Mouse (Mus musculus): ENCODE data around the gene Aff2.

The Aff2 gene

DNA sequence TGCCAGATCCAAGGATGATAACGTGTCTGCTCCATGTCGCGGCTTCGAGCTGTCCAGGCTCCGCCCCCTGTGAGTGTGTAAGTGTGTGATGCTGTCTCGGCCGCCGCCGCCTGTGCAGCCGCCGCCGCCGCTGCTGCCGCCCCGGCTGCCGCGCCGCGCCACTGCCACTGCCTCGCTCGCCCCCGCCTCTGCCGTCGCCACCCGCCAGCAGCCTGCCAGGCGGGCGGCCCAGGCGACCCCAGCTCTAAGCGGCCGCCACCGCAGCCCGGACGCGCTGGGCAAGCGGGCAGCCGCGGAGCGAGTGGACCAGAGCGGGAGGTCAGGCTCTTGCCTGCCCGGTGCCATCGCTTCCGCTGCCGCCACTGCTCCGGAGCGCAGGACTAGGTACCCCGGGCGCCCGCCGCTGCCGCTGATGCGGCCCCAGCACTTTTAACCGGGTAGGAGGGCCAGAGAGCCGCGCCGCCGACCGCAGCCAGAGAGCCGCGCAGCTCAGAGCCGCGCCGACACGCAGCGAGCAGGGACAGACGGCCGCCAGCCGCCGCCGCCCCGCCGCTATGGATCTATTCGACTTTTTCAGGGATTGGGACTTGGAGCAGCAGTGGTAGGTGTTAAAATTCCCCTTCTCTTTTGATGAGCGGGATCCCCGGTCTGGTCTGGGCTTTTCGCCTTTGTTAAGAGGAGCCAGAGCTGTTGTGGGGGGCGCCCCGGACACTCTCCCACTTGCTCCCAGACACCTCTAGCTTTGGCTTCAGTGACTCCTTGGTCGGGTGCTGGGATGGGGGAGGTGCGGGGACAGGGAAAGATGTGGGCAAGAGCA is at the start of gene Aff2:
Gene Aff2, plus strand, starts transcription at position 57 of the 817 bp plus-strand sequence.
- DNase-seq (ENCODE audit: low read depth, low spot score): no peak

- no peak for DNase-seq (ENCODE audit: low read depth, low spot score)
Measured at GRCm38 (mm10) chrX:69337296-69337695, 22.8 kb upstream of the Aff2 start.

DNA sequence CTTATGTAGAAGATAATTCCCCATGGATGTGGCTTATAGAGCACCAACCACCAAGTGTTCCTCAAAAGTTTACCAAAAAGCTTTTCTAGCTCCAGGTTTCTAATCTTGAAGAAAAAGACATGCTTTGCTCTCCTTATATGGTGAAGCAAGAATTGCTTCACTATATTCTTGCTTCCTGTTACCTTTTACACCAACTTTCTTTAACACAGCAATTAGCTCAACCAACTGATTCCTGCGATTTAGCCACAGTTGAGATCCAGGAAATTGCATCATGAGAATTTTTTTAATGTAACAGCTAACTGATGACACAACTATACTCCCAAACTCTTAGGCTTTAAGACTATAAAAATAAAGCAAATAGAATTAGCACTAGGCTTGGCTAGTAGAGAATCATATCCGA is 4.5 kb upstream of the Aff2 start:
- DNase-seq (ENCODE audit: low read depth, low spot score): no peak

DNA sequence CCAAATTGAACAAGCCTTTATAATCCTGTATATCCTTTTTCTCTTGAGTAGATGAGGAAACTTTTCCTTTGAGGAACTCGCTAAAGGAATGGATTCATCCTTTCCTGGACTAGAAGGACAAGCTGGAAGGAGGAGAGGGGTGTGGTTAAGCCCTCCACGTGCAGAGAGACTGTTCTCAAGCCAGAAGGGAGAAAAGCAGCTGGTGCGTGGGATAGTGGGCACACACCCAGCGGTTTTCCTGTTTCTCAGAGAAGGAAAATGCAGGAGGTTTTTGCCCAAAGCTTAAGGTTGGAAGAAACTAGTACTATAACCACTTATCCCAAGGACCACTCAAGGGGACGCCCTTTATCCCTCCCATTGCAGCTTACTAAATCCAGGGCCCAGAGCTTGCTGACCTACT is 734 bp upstream of the Aff2 start:
- DNase-seq (ENCODE audit: low read depth, low spot score): no peak

DNA sequence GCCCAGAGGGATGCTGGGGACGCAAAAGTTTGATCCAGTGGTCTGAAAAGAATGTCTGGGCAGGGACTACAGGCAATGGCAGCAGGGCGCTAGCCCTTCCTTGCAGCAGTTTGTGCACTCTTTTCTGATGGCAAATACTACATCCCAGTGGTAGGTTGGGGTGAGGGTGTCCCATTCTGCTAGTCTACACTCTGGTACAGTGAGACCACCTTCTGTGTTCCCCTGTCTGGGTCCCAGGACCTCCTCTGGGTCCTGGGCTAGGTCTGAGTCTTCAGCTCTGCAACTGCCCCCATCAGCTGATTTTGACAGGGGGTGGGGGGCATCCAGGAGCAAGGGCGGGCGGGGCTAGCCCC is 233 bp upstream of the Aff2 start:
- DNase-seq (ENCODE audit: low read depth, low spot score): no peak

- no peak for DNase-seq (ENCODE audit: low read depth, low spot score)
Measured at GRCm38 (mm10) chrX:69361055-69361558, 1.0 kb downstream of the Aff2 start.

DNA sequence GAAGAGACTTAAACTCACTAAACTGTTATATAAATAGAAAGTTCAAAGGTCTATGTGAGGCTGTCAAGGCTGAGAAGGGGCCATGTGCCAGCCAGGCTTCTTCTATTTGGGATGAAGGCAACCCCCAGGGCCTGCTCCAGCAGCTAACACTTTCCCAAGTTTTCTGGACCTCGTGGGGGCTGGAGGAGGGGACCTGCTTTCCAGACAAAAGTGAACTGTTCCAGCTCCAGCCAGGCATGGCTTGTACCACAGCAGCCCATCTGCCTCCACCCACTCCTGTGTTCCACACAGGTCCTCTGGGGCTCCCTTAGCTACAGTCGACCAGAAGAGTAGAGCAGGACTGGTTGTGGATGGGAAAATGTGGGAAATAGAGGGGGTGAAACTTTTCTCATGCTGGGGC is 4.1 kb downstream of the Aff2 start:
- no peak for DNase-seq (ENCODE audit: low read depth, low spot score)

- DNase-seq (ENCODE audit: low read depth, low spot score): no peak
Measured at GRCm38 (mm10) chrX:69373341-69373740, 13.2 kb downstream of the Aff2 start.

DNA sequence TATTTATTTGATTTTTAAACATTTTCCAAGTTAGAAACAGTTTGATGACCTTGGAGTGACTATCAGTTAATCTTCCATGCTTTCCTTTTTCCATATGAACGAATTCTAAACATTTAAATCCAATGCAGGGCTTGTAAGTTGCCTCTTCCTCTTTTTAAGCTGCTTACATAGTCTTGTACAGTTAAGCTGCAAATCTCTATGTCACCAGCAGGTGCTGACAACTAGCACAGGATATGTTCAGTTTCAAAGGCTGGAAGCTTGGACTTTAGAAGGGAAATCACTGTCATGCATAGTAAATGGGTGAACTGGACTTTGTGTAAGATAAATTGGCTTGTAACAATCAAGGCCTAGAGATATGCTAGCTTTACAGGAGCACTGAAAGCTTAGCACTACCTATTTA is 29.6 kb downstream of the Aff2 start:
- DNase-seq (ENCODE audit: low read depth, low spot score): no peak

DNA sequence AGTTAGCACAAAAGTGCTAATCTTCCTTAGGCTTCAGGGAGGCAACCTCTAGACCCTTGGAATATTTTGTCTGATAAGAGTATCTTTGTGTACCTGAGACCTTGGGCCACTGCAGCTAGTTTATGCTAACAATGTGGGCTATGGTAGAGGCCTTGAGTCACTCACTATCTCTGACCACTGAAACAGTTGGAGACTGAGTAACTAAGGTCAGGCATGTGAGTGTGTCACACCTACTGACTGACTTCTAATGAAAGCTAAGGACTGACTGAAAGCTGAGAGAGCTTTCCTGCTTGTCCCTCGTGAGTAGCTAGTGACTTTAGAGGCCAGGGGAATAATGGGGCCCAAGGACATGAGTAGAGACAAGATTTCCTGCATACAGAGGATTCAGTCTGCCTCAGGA is 54.9 kb downstream of the Aff2 start:
- no peak for DNase-seq (ENCODE audit: low read depth, low spot score)

GRCm38 (mm10) chrX:69438422-69438821 is 78.3 kb downstream of the Aff2 start:
- no peak for DNase-seq (ENCODE audit: low read depth, low spot score)

DNA sequence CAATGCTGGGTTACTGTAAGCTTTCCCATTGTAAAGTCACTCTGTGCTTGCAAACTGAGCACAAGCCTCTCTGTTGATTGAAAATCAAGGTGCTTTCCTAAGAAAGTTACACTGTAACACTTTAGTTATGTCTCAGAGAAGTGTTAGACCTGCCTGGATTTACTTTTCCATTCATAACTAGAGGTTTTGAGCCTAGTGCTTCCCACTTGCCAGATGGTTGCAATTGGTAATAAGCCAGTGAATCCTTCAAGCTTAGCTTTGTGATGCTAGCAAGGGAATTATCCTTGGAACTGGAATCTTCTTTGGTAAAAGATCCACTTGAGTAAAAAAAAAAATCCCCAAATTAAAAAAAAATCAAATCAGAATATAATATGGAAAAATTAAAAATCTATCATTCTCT is 81.8 kb downstream of the Aff2 start:
- DNase-seq (ENCODE audit: low read depth, low spot score): no peak

DNA sequence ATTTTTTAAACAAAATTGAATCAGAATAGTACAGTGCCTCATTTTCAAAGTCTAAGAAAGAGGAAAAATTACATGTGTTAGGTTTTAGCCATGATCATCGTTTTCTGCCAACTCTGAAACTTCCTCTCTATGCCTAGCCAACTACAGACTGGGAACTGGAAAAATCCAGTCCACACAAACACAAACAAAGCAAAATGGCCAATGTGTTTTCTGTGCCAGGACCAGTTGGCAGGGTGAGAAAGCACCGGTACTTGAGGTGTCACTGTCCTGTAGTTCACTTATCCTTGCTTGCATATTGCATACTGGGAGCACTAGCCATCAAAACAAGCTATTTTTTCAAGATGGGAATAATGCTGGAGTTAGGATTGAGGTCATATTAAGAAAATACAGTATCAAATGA is 100.8 kb downstream of the Aff2 start:
- DNase-seq (ENCODE audit: low read depth, low spot score): no peak

- DNase-seq (ENCODE audit: low read depth, low spot score): no peak
Measured at GRCm38 (mm10) chrX:69502061-69502460, 142.0 kb downstream of the Aff2 start.

GRCm38 (mm10) chrX:69518040-69518575 is 158.0 kb downstream of the Aff2 start:
- DNase-seq (ENCODE audit: low read depth, low spot score): no peak

- no peak for DNase-seq (ENCODE audit: low read depth, low spot score)
Measured at GRCm38 (mm10) chrX:69540811-69541210, 180.7 kb downstream of the Aff2 start.

GRCm38 (mm10) chrX:69579903-69580459 is 219.9 kb downstream of the Aff2 start:
- no peak for DNase-seq (ENCODE audit: low read depth, low spot score)

DNA sequence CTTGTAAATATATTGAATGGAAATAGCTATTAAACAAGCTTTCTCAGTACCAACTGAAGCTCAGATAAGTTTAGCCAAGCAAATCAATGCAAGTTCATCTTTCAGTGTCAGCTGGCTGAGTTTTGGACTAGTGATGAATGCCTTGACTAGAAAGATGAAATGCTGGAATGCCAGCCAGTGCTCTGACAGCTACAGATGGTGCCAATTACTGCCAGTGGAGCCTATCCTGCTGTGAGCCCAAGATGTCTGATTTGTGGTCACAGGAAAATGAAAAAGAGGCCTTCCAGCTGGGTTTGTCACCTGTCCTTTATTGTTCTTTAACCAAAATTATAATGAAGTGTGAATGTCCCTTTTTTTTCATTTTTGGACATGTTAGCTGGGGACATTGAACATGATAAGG is 248.7 kb downstream of the Aff2 start:
- no peak for DNase-seq (ENCODE audit: low read depth, low spot score)

DNA sequence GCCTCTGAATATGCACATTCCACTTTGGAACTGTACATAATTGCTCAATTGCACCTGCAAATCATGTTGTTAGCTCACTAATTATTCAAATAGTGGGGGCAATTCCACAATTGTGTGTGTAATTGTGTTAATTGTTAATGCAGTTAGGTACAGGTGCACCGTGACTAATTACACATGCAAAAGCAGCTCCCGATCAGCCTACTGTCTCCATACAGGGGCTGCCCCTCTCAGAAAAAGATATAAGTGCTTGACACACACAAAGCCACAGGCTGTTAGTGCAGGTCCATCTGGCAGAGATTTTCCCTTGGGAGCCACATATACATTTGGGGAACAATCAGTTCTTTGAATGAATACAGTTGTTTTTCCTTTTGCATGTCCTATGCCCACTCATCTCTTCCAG is 302.9 kb downstream of the Aff2 start:
- DNase-seq (ENCODE audit: low read depth, low spot score): no peak

- no peak for DNase-seq (ENCODE audit: low read depth, low spot score)
Measured at GRCm38 (mm10) chrX:69666145-69666677, 306.1 kb downstream of the Aff2 start.

- no peak for DNase-seq (ENCODE audit: low read depth, low spot score)
Measured at GRCm38 (mm10) chrX:69675691-69676090, 315.6 kb downstream of the Aff2 start.

- no peak for DNase-seq (ENCODE audit: low read depth, low spot score)
Measured at GRCm38 (mm10) chrX:69698840-69699239, 338.7 kb downstream of the Aff2 start.

DNA sequence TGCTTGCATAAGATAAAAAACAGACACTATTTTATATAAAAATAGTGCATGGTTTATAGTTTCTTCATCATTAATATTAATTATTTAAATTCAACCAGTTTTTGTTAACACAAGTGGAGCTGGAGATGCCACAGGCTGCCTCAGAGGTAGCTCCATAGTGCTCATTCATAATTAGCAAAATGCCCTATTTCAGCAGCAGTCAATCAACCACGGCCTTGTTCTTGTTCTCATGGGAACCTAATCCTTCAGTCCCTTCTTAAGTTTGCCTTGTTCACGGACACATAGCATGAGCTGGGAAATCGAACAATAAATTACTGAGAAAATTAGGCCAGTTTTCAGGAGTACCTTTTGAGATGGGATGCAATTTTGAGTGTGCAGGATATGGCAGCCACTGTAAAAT is 378.9 kb downstream of the Aff2 start:
- DNase-seq (ENCODE audit: low read depth, low spot score): no peak
